Mouse (Mus musculus) hindbrain, embryonic 11.5 days (tissue): ENCODE data around the gene Opn5. TPM values are rescaled to one million over a fixed set of nuclear protein-coding genes. Genes with fewer than 3 reads are reported as not detected.

Experiments
- ATAC-seq: fragments of 200-750 bp; cut with Nextera tagmentation; 2 replicates; pipeline ENCODE4 v1.8.0; 2017; ENCODE audit warnings: mild to moderate bottlenecking, moderate TSS enrichment, moderate library complexity; ENCODE audit not compliant: low FRiP score
- DNase-seq: peaks from one replicate; pipeline ENCODE4 v3.0.0-alpha.2; 2015; ENCODE audit warnings: low spot score
- H3K27ac ChIP-seq: fragments of 300-500 bp; sonication (generic); 2 replicates; pipeline ENCODE4 v1.5.1; 2014; ENCODE audit warnings: mild to moderate bottlenecking, low read depth, low read length
- H3K27me3 ChIP-seq: fragments of 300-500 bp; sonication (generic); 2 replicates; pipeline ENCODE4 v1.6.1; 2014; ENCODE audit warnings: mild to moderate bottlenecking, low read length, moderate library complexity, mixed read lengths; ENCODE audit not compliant: control insufficient read depth, insufficient read depth
- H3K36me3 ChIP-seq: fragments of 300-500 bp; sonication (generic); 2 replicates; pipeline ENCODE4 v1.6.1; 2014; ENCODE audit warnings: mild to moderate bottlenecking, low read length, moderate library complexity, mixed read lengths; ENCODE audit not compliant: control insufficient read depth, insufficient read depth
- H3K4me1 ChIP-seq: fragments of 300-500 bp; sonication (generic); replicated peaks from 2 replicates; pipeline ENCODE4 v1.6.1; 2014; ENCODE audit warnings: low read length, mixed read lengths; ENCODE audit not compliant: control insufficient read depth, insufficient read depth
- H3K4me2 ChIP-seq: fragments of 300-500 bp; sonication (generic); replicated peaks from 2 replicates; pipeline ENCODE4 v1.6.1; 2014; ENCODE audit warnings: mild to moderate bottlenecking, low read depth, low read length
- H3K4me3 ChIP-seq: fragments of 300-500 bp; sonication (generic); 2 replicates; pipeline ENCODE4 v1.5.1; 2014; ENCODE audit warnings: low read depth, low read length
- H3K9ac ChIP-seq: fragments of 300-500 bp; sonication (generic); 2 replicates; pipeline ENCODE4 v1.6.1; 2014; ENCODE audit warnings: low read depth, low read length
- H3K9me3 ChIP-seq: fragments of 300-500 bp; sonication (generic); 2 replicates; pipeline ENCODE4 v1.6.1; 2016; ENCODE audit warnings: low read length; ENCODE audit not compliant: control insufficient read depth
- WGBS: fragments of 180-500 bp; shearing (Covaris S2); extraction: QIAGEN DNeasy Blood & Tissue Kit; methylation state at CpG from one replicate; pipeline ENCODE4 v1.1.7; 2014; 5-methylcytosine and 5-hydroxymethylcytosine counted together
- polyA plus RNA-seq: library from polyadenylated mRNA; unstranded; fragments of >200 nt; fragmentation: Nextera tagmentation; extraction: Ambion mirVana; gene quantifications from 2 replicates; pipeline ENCODE4 v1.2.1, GENCODE M21; 2014

Opn5 gene
- polyA plus RNA-seq, 1 experiment from 2014 or later, result not detected

DNA sequence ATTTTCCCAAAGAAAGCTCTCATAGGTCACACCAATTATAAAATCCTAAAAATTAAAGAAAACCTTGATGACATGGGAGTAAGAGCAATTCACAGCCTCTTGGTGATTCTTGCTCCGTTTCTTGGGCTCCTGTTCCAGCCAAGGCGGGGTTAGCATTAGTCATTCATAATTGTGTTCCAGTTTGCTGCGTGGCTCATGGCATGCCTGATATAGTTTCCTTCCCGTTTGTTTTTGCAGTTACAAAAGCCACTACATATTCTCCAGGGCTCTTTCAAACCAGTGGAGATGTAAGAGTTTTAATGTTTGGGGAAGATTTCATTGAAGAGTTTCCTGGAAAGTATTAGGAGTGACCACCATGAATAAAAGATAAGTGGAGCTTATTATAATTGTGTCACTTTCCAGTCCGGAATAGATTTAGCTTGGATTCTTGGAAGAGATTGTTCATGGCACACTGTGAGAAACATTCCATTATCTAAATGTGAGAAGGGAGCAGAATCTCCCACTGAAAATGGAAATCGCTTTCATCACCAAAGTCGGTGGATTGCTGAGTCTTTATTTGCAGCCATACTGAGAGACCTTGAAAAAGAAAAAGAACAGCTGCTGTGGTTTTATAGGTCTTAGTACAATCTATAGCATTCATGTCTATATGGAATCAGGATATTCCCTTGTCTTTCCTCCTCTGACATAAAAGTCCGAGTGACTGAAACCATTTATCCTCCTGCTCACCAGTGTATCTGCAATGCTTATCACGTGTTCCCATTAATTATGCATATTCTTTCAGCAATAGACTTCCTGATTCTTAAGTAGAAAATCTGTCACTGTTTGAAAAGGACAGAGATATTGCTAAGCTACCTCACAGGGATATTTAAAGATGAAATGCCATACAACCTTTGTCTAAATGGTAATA lies 101.6 kb downstream of the Opn5 start:
- no peak for ATAC-seq
- Histone ChIP-seq H3K4me2 (no peak overlapping the region), H3K9ac (no peak overlapping the region)

More for the DNA sequence above, 101.6 kb downstream of the Opn5 start:
- Histone ChIP-seq H3K27me3 (no peaks in the 10 kb centered on the region), H3K27ac (no peak overlapping the region), H3K9me3 (no peaks in the 10 kb centered on the region), H3K4me3 (no peak overlapping the region), H3K36me3 (no peaks in the 10 kb centered on the region), H3K4me1 (no peaks in the 10 kb centered on the region)
- WGBS, result 84% methylated on average over 9 of the region's 9 CpGs
- no peak for DNase-seq

Other genes with a start within 250 kb of the Opn5 start
- 0.06 and 0.11 TPM in 2 replicates for gene Adgrf4, start 80.9 kb upstream of the Opn5 start, polyA plus RNA-seq
- not detected in 2 replicates for gene Adgrf2, start 130.8 kb upstream of the Opn5 start, polyA plus RNA-seq